14 mouse cellular contexts compared by ENCODE assay signal in the genomic region with DNA sequence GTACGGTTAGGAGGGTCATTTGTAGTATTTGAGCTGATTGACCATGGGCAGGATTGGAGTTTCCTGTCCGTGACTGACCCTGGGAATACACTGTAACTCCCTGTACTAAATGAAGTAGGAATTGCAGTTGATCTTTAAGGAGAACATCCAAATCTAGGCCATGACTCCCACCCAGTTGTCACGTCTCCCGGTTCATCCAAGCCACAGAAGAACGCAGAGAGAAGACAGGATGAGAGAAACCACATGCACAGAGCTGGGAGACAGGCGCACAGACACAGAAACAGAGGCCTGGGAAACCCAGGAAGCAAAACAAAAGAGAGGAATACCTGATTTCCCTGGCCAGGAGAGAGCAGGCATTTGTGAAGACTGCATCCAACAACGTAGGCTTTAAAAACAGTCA.
"Had no signal": no experiment of that assay in that cellular context is flagged by ENCODE, and none has a peak within 500 bp of the region (broad histone marks: within the 10 kb centered on the region; RNA-seq: fewer than 3 reads in every experiment).

No protein-coding gene starts in this region.

- H3K4me3 ChIP-seq: limb, embryonic 12.5 days; liver, embryonic 13.5 days; lung, embryonic 15.5 days; megakaryocyte, embryonic 14.5 days; midbrain, embryonic 12.5 days; neural tube, embryonic 13.5 days had no signal

- H3K27me3 ChIP-seq: limb, embryonic 12.5 days; liver, embryonic 13.5 days; lung, embryonic 15.5 days; megakaryocyte, embryonic 14.5 days; midbrain, embryonic 12.5 days; neural tube, embryonic 13.5 days had no signal

- ATAC-seq: liver, postnatal 0 days had no signal

- H3K9ac ChIP-seq: limb, embryonic 12.5 days; liver, embryonic 13.5 days; liver, postnatal 0 days; lung, embryonic 15.5 days; midbrain, embryonic 12.5 days; neural tube, embryonic 13.5 days had no signal

- H3K36me3 ChIP-seq: limb, embryonic 12.5 days; liver, embryonic 13.5 days; lung, embryonic 15.5 days; midbrain, embryonic 12.5 days; neural tube, embryonic 13.5 days had no signal

- H3K27ac ChIP-seq: limb, embryonic 12.5 days; liver, embryonic 13.5 days; lung, embryonic 15.5 days; macrophage; midbrain, embryonic 12.5 days; neural tube, embryonic 13.5 days had no signal

- DNase-seq: kidney, adult 18-20 months; kidney, postnatal 10 days; kidney, postnatal 4 days; liver; liver, embryonic 13.5 days; liver, postnatal 0 days; lung, postnatal 14 days; thymus, postnatal 36 days had no signal

- H3K4me2 ChIP-seq: limb, embryonic 12.5 days; liver, embryonic 13.5 days; lung, embryonic 15.5 days; midbrain, embryonic 12.5 days; neural tube, embryonic 13.5 days had no signal

- H3K4me1 ChIP-seq: liver, embryonic 13.5 days; megakaryocyte, embryonic 14.5 days had no signal

- H3K9me3 ChIP-seq: limb, embryonic 12.5 days; liver, embryonic 13.5 days; lung, embryonic 15.5 days; midbrain, embryonic 12.5 days; neural tube, embryonic 13.5 days had no signal
